16 mouse cellular contexts compared by ENCODE assay signal in the genomic region with DNA sequence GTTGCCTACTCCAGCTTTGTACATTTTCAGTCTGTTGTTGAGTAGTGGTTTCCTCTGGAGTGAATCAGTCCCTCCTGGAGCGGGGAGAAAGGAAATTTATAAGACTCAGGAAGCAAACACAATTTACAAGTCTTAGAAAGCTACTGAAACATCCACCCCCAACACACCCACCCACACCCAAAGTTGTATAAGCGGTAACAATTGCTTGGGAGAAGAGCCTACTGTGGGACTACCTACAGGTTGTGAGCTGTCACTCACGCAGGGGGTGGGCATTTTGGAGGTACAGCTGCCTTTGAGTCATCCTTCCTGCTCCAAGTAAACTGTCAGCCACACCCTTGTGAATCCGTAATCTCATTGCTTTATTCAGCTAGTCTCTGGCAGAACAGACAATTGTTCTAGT.
"Had no signal": no experiment of that assay in that cellular context is flagged by ENCODE, and none has a peak within 500 bp of the region (broad histone marks: within the 10 kb centered on the region; RNA-seq: fewer than 3 reads in every experiment).

No protein-coding gene starts in this region.

- ATAC-seq: intestine, embryonic 16.5 days had no signal

- H3K4me3 ChIP-seq: kidney, embryonic 15.5 days; liver, embryonic 15.5 days; midbrain, embryonic 10.5 days; myocyte; stomach, embryonic 15.5 days had no signal

- H3K9ac ChIP-seq: kidney, embryonic 15.5 days; liver, embryonic 15.5 days; lung, embryonic 14.5 days; stomach, embryonic 15.5 days had no signal

- H3K27me3 ChIP-seq: kidney, embryonic 15.5 days; liver, embryonic 15.5 days; stomach, embryonic 15.5 days had no signal

- H3K9me3 ChIP-seq: kidney, embryonic 15.5 days; liver, embryonic 15.5 days; midbrain, embryonic 10.5 days; stomach, embryonic 15.5 days had no signal

- H3K27ac ChIP-seq: kidney, embryonic 15.5 days; liver, embryonic 15.5 days; midbrain, embryonic 10.5 days; stomach, embryonic 15.5 days had no signal

- H3K4me1 ChIP-seq: stomach, embryonic 15.5 days had no signal

- H3K36me3 ChIP-seq: kidney, embryonic 15.5 days; liver, embryonic 15.5 days; midbrain, embryonic 10.5 days; stomach, embryonic 15.5 days had no signal

- H3K4me2 ChIP-seq: kidney, embryonic 15.5 days; liver, embryonic 11.5 days; liver, embryonic 15.5 days; lung, embryonic 14.5 days; stomach, embryonic 15.5 days had no signal

- DNase-seq: kidney, adult 2 months; kidney, postnatal 25 days; layer of hippocampus, adult 9-11 months; layer of hippocampus, postnatal 36 days; lung, embryonic 14.5 days; lung, postnatal 10 days; lung, postnatal 4 days; midbrain, embryonic 14.5 days; thymus, postnatal 36 days had no signal
